Mouse (Mus musculus) heart, embryonic 14.5 days (tissue): ENCODE results near the gene Pacs2. TPM values are rescaled to one million over a fixed set of nuclear protein-coding genes. Genes with fewer than 3 reads are reported as not detected.
A peak's percentile ranks its signal among the peaks of the same experiment; 100 is the strongest.

Experiments used
- ATAC-seq: fragments of 200-750 bp; cut with Nextera tagmentation; 2 replicates; pipeline ENCODE4 v1.8.0; 2017; ENCODE audit warnings: low read depth, moderate TSS enrichment; ENCODE audit not compliant: insufficient number of reproducible peaks, insufficient read depth, low FRiP score
- H3K27ac ChIP-seq, 2 experiments: fragments of 200-500 bp in 1 of 2; fragments of 300-500 bp in 1 of 2; sonication (generic) in 1 of 2; replicated peaks in 1 of 2; 2 replicates each; pipeline ENCODE4 v1.5.1; 2012 to 2014; ENCODE audit warnings: low read depth in 2 of 2, low read length in 2 of 2, control low read depth in 1 of 2, mild to moderate bottlenecking in 1 of 2, mixed read lengths in 1 of 2; ENCODE audit not compliant: control insufficient read depth in 1 of 2, insufficient read depth in 1 of 2
- H3K27me3 ChIP-seq: fragments of 300-500 bp; sonication (generic); 2 replicates; pipeline ENCODE4 v1.6.1; 2014; ENCODE audit warnings: mild to moderate bottlenecking, low read length, control low read depth; ENCODE audit not compliant: control insufficient read depth, insufficient read depth
- H3K36me3 ChIP-seq: fragments of 300-500 bp; sonication (generic); 2 replicates; pipeline ENCODE4 v1.6.1; 2014; ENCODE audit warnings: mild to moderate bottlenecking, control low read depth, low read length, mixed read lengths; ENCODE audit not compliant: control insufficient read depth, insufficient read depth
- H3K4me1 ChIP-seq, 2 experiments: fragments of 200-500 bp in 1 of 2; fragments of 300-500 bp in 1 of 2; sonication (generic) in 1 of 2; 2 replicates each; pipeline ENCODE4 v1.6.1; 2012 to 2014; ENCODE audit warnings: low read length in 2 of 2, control low read depth in 1 of 2, mixed read lengths in 1 of 2; ENCODE audit not compliant: control insufficient read depth in 2 of 2, insufficient read depth in 2 of 2
- H3K4me2 ChIP-seq: fragments of 300-500 bp; sonication (generic); 2 replicates; pipeline ENCODE4 v1.6.1; 2014; ENCODE audit warnings: mild to moderate bottlenecking, low read length
- H3K4me3 ChIP-seq, 2 experiments: fragments of 200-500 bp in 1 of 2; fragments of 300-500 bp in 1 of 2; sonication (generic) in 1 of 2; 2 replicates each; pipeline ENCODE4 v1.5.1; 2012 to 2014; ENCODE audit warnings: low read length in 2 of 2, mild to moderate bottlenecking in 2 of 2, control low read depth in 1 of 2, low read depth in 1 of 2, moderate library complexity in 1 of 2; ENCODE audit not compliant: control insufficient read depth in 1 of 2, insufficient read depth in 1 of 2
- H3K9ac ChIP-seq: fragments of 300-500 bp; sonication (generic); 2 replicates; pipeline ENCODE4 v1.6.1; 2014; ENCODE audit warnings: mild to moderate bottlenecking, low read length
- H3K9me3 ChIP-seq: fragments of 300-500 bp; sonication (generic); 2 replicates; pipeline ENCODE4 v1.6.1; 2016; ENCODE audit warnings: low read length, control low read depth; ENCODE audit not compliant: control insufficient read depth
- WGBS: fragments of 180-500 bp; shearing (Covaris S2); extraction: QIAGEN DNeasy Blood & Tissue Kit; methylation state at CpG from one replicate; pipeline ENCODE4 v1.1.7; 2014; 5-methylcytosine and 5-hydroxymethylcytosine counted together
- polyA plus RNA-seq: library from polyadenylated mRNA; unstranded; fragments of >200 nt; fragmentation: Nextera tagmentation; extraction: Ambion mirVana; gene quantifications from 2 replicates; pipeline ENCODE4 v1.2.1, GENCODE M21; 2014

Pacs2 gene
- polyA plus RNA-seq, 1 experiment from 2014 or later: 7.6 TPM

DNA sequence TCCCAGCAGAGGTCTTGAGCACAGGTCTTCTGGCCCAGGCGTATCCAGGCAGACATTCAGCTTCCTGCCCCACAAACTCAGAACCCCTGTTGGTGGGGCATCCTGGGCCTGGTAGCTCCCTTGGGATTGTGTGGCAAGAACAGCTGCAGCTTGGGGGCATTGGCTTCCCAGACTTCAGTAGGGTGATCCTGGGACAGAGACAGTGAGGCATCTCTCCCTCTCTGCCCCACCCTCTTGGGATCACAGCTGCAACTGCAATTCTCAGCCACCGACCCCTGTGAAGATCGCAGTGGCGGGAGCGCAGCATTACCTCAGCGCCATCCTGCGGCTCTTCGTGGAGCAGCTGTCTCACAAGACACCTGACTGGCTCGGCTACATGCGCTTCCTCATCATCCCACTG is 47.9 kb downstream of the Pacs2 start:
- no peaks in the 10 kb centered on the region for H3K4me1 ChIP-seq
- no peaks in the 10 kb centered on the region for H3K9me3 ChIP-seq
- no peak for ATAC-seq
- no peak overlapping the region for H3K27ac ChIP-seq
- WGBS: 84% methylated on average over 10 of the region's 10 CpGs
- no peak overlapping the region for H3K9ac ChIP-seq
- peaks cover 70% of the 10 kb centered on the region for H3K36me3 ChIP-seq
- H3K4me3 ChIP-seq: no peak overlapping the region
- no peaks in the 10 kb centered on the region for H3K27me3 ChIP-seq
- no peak overlapping the region for H3K4me2 ChIP-seq

DNA sequence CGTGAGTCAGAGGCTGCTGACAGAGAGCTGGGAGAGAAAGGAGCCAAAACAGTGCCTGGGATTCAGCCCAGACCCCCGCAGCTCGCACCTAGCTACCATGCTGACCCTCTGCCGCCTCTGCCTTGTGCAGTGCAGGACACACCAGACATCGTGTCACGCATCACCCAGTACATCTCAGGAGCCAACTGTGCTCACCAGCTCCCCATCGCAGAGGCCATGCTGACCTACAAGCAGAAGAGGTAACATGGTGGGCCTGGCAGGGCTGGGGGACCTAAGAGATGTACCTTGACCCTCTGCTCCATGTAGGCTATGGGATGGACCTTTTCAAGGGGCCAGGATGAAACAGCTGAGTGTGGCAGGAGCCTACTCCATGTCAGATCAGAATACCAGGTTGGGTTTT is 49.4 kb downstream of the Pacs2 start:
- no peak overlapping the region for H3K9ac ChIP-seq
- no peak for ATAC-seq
- H3K27me3 ChIP-seq: no peaks in the 10 kb centered on the region
- H3K4me3 ChIP-seq: no peak overlapping the region
- peaks cover 68% of the 10 kb centered on the region for H3K36me3 ChIP-seq
- H3K27ac ChIP-seq: no peak overlapping the region
- 88% methylated on average over 7 of the region's 7 CpGs for WGBS
- no peaks in the 10 kb centered on the region for H3K4me1 ChIP-seq
- H3K4me2 ChIP-seq: no peak overlapping the region
- H3K9me3 ChIP-seq: no peaks in the 10 kb centered on the region

DNA sequence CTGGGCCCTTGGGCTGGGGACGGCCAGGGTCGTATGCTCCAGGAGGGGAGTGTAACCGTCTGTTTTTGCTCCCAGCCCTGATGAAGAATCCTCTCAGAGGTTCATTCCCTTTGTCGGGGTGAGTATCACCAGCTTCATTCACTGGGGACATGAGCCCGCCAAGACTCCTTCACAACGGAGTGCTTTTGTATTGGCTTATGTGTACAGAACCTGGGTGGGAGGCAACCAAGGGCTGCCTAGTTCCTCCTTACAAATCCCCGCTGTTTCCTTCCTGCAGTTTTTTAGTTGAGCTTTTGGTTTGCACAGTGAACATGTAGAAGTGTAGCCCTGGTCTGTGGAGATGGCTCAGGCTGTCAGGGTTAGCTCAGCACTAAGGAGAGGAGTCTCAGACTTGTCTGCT is 53.7 kb downstream of the Pacs2 start:
- Histone ChIP-seq H3K4me2 (no peak overlapping the region), H3K4me3 (no peak overlapping the region), H3K27ac (no peak overlapping the region), H3K27me3 (no peaks in the 10 kb centered on the region), H3K9ac (no peak overlapping the region), H3K9me3 (no peaks in the 10 kb centered on the region), H3K36me3 (peaks cover 60% of the 10 kb centered on the region), H3K4me1 (no peaks in the 10 kb centered on the region)
- 84% methylated on average over 7 of the region's 7 CpGs for WGBS
- no peak for ATAC-seq

DNA sequence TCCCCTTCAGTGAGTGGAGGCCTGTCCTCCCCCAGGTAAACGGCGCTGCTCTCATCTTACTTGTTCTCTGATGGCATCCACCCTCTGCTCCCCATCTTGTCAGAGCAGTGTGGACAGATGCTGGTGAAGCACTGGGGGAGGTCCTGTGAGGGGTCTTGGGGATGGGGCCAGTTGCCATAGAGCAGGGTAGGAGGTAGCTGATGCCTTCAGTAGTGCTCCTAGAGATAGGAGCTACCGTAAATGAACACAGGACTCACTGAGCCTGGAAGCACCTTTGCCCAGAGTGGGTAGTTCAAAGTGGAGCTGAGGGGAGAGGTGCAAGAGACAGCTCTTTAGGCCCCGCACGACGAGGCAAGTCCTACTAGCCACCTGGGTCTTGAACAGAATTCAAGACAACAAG is 55.1 kb downstream of the Pacs2 start:
- peaks cover 7 to 8% of the 10 kb centered on the region in 2 experiments for H3K4me1 ChIP-seq
- no peaks in the 10 kb centered on the region for H3K27me3 ChIP-seq
- H3K4me3 ChIP-seq: no peak overlapping the region
- no peak for ATAC-seq
- no peak overlapping the region for H3K27ac ChIP-seq
- H3K36me3 ChIP-seq: peaks cover 49% of the 10 kb centered on the region
- no peak overlapping the region for H3K9ac ChIP-seq
- no peaks in the 10 kb centered on the region for H3K9me3 ChIP-seq
- no peak overlapping the region for H3K4me2 ChIP-seq
- WGBS: 93% methylated on average over 6 of the region's 6 CpGs

DNA sequence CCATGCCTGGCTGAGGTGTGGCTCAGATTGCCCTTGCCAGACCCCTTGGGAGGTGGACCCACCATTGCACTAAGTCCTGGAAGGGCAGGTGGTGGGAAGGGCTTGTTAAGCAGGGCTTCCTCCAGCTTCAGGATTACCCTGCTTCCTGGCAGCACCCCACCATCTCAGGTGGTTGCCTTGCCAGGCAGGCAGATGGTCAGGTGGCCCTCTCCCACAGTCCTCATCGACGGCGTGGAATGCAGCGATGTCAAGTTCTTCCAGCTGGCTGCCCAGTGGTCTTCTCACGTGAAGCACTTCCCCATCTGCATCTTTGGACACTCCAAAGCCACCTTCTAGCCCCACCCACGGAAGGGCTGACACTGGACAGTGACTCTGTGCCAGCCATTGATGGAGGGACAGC is 57.0 kb downstream of the Pacs2 start:
- peaks cover 47% of the 10 kb centered on the region for H3K36me3 ChIP-seq
- WGBS: 82% methylated on average over 6 of the region's 6 CpGs
- H3K9ac ChIP-seq: no peak overlapping the region
- no peak overlapping the region for H3K4me2 ChIP-seq
- no peak overlapping the region for H3K4me3 ChIP-seq
- H3K9me3 ChIP-seq: no peaks in the 10 kb centered on the region
- H3K4me1 ChIP-seq: peaks cover 14 to 20% of the 10 kb centered on the region in 2 experiments
- no peaks in the 10 kb centered on the region for H3K27me3 ChIP-seq
- no peak for ATAC-seq
- no peak overlapping the region for H3K27ac ChIP-seq

DNA sequence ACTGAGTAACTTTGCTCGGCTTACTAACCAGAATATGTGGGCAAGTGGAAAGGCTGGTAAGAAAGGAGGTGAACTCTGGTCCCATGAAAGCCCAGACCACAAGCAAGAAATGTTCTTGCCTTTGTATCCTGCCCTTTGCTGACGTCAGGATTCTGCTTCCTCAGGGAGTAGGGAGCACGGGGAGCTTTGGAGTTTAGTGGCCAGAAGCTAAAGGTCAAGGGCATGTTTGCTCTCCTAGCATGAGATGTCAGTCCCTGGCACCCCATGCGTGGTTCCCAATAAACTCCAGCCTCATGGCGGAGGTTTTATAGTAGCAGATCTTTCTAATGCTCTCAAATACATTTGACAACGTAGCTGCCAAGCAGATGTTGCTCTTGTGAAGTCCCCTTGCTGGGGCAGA is 57.5 kb downstream of the Pacs2 start:
- Histone ChIP-seq H3K4me1 (peaks cover 14 to 20% of the 10 kb centered on the region in 2 experiments), H3K27ac (no peak overlapping the region), H3K36me3 (peaks cover 47% of the 10 kb centered on the region), H3K9ac (no peak overlapping the region), H3K9me3 (no peaks in the 10 kb centered on the region), H3K27me3 (no peaks in the 10 kb centered on the region), H3K4me2 (no peak overlapping the region), H3K4me3 (no peak overlapping the region)
- ATAC-seq: no peak
- 79% methylated on average over 6 of the region's 6 CpGs for WGBS

DNA sequence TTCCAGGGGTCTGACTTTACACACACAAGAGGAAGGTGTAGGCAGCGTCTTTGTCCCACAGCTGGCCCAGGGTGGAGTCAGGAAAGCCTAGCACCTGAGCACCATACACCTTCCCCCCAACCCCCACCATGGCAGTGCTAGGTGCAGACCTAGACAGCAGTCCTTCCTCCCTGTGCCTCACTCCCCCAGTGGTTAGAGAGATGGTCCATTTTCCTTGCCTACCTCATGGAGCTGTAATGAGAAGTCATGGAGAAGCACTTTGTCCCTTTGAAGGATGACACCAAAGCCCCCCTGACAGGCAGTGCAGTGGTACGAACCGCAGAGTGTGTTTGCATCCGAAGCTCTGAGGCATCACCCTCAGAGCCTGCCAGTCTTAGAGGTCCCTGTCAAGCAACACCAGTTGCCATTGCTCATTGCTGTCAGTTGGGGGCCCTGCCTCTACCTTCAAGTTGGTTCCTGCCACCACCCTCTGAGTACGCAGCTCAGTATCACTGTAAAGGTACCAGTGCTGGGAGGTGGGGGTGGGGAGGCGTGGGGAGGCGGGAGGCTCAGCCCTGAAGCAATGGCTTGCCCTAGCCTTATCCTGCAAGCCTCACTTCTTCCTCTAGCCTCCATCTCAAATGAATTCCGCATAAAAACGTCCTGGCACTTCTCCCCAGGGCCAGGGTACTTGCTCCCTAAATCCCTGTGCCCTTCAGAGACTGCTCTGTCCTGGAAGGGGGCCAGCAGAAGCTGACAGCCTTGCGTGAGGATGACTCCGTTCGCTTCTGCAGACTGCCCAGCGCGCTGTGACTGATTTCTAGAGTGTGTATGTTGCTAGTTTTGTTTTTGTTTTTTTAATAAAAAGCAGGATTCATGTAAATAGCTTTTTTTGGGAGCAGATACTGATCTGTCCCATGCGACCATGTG is 59.4 kb downstream of the Pacs2 start:
- Histone ChIP-seq H3K4me3 (peak overlapping the region; percentile 45 to 51), H3K27me3 (no peaks in the 10 kb centered on the region), H3K9ac (peak overlapping the region; percentile 79), H3K9me3 (no peaks in the 10 kb centered on the region), H3K4me1 (peaks cover 14 to 20% of the 10 kb centered on the region in 2 experiments), H3K4me2 (peak overlapping the region; percentile 96), H3K27ac (peak overlapping the region; percentile 55 to 97), H3K36me3 (peaks cover 35% of the 10 kb centered on the region)
- WGBS: 9% methylated on average over 15 of the region's 15 CpGs
- ATAC-seq: 0 out of 2 replicates have a peak, but pooled peaks have one; percentile 11
